Mouse (Mus musculus): ENCODE measurements at regions not wholly inside any gene's neighbourhood (a gene's known extent, or its start where the extent isn't known, plus 50 kb on each side); places are given as distances from the start of the nearest gene placed in this dataset.
A peak's percentile ranks its signal among the peaks of the same experiment; 100 is the strongest.

- no peak for DNase-seq (ENCODE audit: low read depth, low spot score)
Observed at GRCm38 (mm10) chrX:99415701-99416100, 55.4 kb downstream of the Pja1 start.

DNA sequence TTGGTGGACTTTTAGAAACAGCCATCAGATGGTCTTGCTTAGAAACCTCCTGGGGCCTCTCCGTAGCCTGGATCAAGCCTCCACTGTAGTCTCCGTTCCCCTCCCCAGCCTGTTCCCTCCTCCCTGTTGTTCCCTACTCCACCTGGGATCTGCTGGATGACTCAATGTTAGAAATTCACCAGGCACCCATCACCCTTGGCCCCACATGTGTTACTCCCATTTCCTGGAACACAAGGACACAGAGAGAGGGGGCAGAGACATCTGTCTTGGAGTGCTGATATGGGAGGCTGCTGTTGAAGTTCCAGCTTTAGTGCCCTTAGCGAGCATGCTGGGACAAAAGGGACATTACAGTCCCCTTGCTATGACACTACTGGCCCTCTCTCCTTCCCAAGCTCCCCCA is 60.1 kb downstream of the Pja1 start:
- no peak for DNase-seq (ENCODE audit: low read depth, low spot score)

GRCm38 (mm10) chrX:99409858-99410257 is 61.2 kb downstream of the Pja1 start:
- DNase-seq (ENCODE audit: low read depth, low spot score) = no peak

GRCm38 (mm10) chrX:99409331-99409730 is 61.7 kb downstream of the Pja1 start:
- no peak for DNase-seq (ENCODE audit: low read depth, low spot score)

- DNase-seq (ENCODE audit: low read depth, low spot score) = no peak
Observed at GRCm38 (mm10) chrX:99408804-99409203, 62.3 kb downstream of the Pja1 start.

DNA sequence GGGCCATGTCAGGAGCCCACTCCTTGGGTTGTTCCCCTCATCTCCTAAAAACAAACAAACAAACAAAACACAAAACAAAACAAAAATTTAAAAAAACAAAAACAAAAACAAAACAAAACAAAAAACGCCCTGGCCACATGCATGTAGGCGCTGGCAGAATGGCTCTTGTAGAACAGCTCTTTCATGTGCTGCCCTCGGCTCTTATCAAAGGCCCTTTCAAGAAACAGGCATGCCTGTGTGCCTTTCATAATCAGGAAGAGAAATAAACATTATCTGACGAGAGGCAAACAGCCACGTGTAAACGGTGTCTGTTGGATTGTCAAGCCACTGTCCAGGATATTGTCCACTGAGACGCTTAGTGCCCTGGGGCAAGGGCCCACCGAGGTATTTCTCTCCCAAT is 65.2 kb downstream of the Pja1 start:
- DNase-seq (ENCODE audit: low read depth, low spot score) = no peak

GRCm38 (mm10) chrX:99403521-99404149 is 67.4 kb downstream of the Pja1 start:
- no peak for DNase-seq (ENCODE audit: low read depth, low spot score)

- no peak for DNase-seq (ENCODE audit: low read depth, low spot score)
Observed at GRCm38 (mm10) chrX:99402841-99403520, 68.1 kb downstream of the Pja1 start.

DNA sequence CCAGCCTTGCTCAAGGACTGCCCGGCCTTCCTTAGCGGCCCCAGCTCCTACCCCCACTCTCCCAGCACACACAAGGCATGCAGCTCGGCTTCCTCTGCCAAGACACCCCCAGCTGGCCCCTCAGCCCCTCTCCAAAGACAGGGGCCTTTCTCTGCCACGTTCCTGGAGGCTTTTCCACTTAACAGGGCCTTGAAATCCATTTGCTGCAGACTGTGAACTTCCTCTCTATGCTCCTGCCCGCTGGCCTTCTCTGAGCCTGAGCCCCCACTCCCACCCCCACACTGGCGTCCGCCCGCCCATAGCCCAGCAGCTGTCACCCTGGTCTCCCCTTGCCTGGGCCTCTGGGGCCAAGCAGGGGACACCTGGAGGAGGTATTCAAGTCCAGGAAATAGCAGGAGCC is 73.7 kb downstream of the Pja1 start:
- DNase-seq (ENCODE audit: low read depth, low spot score) = no peak

- DNase-seq (ENCODE audit: low read depth, low spot score) = no peak
Observed at GRCm38 (mm10) chrX:99396180-99396579, 74.9 kb downstream of the Pja1 start.

GRCm38 (mm10) chrX:99395067-99395466 is 76.0 kb downstream of the Pja1 start:
- DNase-seq (ENCODE audit: low read depth, low spot score) = no peak

DNA sequence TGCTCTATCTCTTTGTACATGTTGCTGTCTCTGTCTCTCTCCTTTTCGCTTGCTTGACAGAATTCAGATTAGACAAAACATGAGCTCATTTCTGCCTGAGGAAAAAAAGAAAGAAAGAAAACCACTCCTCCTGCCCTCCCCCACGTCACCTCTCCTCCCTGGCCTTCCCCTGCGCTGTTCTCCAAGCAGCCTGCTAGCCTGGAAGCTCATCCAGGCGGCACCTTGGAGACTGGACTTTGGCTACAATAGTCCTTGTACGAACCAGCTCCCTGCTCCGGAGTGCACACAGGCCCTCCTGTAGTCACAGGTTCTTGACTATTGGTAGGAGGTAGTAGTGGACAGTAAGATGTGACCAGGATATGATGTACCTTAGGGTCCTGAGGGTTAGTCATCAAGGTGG is 79.4 kb downstream of the Pja1 start:
- DNase-seq (ENCODE audit: low read depth, low spot score) = no peak

GRCm38 (mm10) chrX:99390462-99390838 is 80.6 kb downstream of the Pja1 start:
- no peak for DNase-seq (ENCODE audit: low read depth, low spot score)

DNA sequence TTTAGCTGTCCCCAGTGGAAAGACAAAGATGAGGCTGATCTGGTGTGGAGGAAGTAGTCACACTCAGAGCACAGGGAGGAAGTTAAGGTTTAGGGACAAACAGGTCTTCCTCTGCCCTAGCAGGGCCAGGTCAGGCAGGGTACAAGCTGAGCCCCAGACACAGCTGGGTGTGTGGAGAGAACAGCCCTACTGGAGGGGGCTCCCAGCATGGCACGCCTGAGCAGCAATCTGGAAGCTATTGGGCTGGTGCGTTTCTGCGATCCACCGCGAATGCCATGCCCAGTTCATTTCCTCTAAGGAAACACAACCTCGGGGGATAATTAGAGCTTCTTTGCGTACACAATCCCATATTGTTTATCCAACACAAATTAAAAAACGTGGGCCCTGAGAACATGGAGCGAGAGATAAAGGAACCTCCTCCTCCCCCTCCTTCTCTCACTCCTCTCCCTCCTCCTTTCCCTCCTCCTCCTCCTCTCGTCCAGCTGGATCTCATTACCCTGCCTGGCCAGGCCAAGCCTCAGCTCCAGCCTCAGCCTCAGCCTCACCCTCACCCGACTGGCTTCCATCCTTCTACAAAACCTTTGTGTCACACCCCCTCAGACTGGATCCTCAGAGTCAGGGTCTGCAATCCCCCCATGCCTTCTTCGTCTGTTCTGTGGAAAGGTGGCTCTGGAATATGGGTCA is 81.2 kb downstream of the Pja1 start:
- no peak for DNase-seq (ENCODE audit: low read depth, low spot score)

DNA sequence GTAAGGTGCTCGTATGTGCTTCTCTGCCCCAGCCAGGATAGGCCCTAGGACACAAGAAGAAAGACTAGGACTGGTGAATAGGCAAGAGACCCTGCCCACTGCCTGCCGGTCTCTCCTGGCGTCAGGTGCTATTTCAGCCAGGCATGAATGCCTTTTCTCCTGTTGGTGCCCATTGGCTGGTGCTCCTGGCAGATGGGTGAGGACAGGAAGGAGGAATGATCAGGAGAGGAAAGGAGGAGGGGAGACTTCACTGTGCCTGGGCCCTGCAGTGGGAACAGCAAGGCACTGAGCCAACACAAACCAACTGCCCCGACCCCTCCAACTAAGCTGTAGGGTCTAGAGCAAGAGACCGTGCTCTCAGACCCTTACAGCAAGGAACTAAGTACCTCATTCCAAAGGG is 100.4 kb downstream of the Pja1 start:
- DNase-seq (ENCODE audit: low read depth, low spot score) = no peak

DNA sequence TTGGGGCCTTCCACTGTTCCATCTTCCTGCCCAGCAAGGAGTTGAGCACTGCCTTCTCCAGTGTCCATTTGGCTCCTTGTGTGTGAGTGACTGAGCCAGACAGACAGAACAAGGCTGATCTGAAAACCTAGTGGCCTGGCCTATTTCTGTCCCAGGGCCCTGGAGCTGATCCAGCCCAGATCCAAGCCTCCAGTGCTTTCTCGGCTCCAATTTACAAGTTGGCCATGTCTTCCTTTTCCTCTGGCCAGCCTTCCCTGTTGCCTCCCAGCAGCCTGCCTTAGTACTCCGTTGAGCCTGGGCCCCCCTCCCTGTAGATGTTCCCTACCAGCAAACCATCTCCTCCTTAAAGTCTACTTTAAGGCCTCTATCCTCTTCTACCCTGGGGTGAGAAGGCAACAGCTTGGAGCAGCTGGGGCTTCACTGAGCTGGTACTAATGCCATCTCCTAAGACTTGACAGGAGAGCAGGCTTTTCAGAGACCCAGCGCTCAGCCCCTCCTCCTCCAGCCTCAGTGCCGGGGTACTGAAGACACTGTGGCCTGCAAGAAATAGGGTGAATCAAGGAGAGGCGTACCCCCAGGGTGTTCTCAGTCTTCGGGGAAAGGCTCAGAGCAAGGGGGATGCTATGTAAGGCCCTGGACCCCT is 101.7 kb downstream of the Pja1 start:
- DNase-seq (ENCODE audit: low read depth, low spot score) = no peak

- no peak for DNase-seq (ENCODE audit: low read depth, low spot score)
Observed at GRCm38 (mm10) chrX:99364072-99364471, 107.0 kb downstream of the Pja1 start.

DNA sequence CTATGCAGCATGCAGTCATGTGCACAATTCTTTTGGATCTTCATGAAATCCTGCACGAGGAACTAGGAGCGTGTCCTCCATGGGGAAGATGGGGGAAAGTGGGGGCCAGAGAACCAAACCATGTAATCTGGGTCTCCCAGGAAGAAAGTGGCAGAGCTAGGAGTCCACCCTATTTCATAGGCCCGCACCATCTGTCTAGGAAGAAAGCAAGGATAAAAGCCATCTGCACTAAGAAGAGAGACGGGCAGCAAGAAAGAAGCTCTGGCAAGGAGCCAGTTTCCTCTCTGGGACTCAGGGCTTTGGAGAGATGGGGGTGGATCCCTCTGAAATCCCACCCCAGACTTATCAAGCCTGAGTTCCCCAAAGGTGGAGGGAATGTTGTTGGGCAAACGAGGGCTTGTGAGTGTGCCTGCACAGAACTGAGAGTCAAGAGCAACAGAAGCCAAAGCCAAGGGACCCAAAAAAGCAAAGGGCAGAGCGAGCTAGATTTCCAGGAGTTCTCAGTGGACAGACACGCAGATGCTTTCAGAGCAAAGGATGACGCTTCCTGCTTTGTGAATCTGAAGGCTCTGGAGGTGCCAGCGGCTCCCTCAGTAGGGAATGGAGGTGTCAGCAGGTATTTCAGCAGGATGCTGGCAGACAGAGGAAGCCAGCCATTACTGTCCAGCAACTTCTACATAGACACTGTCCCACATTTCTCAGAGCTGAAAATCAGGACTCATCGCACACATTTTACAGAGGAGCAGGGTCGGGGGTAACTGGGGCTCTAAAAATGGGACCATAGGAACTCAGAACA is 110.8 kb downstream of the Pja1 start:
- peak; percentile 26 for DNase-seq (ENCODE audit: low read depth, low spot score)

DNA sequence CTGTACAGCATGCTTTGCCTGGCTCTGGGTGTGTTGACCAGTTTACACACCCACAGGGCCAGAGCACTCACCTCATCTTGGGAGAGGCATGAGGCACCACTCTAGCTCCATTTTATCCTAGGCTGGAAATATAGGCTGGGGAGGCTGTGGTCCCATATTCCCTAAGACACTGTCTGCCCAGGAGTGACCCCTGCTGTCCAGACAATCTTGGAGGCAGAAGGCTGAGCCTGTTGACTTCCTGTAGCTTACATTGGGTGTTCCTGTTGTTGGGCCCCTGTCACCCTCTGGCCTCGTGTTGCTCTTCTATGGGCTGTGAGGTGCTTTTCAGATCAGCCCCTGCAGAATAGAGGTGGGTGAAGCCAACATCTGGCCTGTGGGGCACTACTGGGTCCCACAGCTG is 112.3 kb downstream of the Pja1 start:
- DNase-seq (ENCODE audit: low read depth, low spot score) = no peak

- DNase-seq (ENCODE audit: low read depth, low spot score) = no peak
Observed at GRCm38 (mm10) chrX:99358051-99358617, 112.9 kb downstream of the Pja1 start.

DNA sequence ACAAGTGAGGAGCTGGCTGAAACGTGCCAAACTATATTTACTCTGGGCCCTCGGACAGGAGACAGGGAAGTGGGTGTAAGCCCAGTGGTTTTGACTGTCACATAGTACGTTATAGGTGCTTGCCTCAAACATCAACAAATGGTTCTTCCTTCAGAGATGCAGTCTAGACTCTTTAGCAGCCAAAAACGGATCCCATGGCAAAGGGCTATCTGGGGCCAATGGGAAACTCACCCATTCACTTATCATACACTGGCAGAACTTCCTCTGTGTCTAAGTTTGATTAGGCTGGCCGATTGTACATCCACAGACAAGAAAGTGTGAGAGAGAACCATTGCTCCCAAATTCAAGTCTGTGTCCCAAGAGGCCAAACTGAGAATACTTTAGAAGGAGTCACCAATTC is 115.9 kb downstream of the Pja1 start:
- DNase-seq (ENCODE audit: low read depth, low spot score) = no peak
